Mouse (Mus musculus): ENCODE results near the gene Ell. TPM values are rescaled to one million over a fixed set of nuclear protein-coding genes. Genes with fewer than 3 reads are reported as not detected.
"Not testable (repeated sequence)": the region's sequence is repeated elsewhere in the genome, so short reads cannot be mapped to it uniquely, and the experiment has no call there.

Gene Ell
- polyA plus RNA-seq, 1 experiment from 2014 or later = 18.8 TPM

DNA sequence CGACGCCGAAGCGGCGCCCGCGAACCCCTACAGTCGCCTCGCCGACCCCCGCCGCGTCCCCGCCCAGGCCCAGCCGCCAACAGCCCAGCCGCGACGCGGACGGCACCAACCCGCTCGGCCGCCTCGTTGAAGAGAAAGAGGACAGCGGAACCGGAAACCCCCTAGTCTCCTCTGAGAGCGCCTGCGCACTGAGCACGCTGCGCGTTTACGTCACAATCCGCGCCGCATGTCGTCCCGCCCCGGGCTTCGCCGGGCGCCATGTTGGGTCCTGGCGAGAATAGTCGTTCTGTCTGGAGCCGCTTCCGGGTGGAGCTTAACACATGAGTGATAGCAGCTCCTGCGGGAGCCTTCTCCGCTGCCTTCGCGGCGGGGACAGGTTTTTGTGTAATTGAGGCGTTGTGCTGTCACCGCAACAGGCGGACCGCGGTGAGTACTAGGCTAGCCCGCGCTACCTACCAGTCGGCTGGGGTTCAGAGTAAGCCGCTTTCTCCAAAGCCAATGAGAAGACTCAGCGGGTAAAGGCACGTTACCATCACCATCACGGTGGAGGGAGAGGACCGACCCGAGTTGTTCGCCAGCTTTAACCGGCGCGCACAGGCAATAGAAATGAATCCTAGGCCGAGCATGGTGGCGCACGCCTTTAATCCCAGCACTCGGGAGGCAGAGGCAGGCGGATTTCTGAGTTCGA, 28.9 kb upstream of the Ell start, which contains the start of gene Uba52:
Gene Uba52, minus strand, starts transcription at position 574 of the 688 bp plus-strand sequence.
- H3K36me3 ChIP-seq (replicated peaks) = peaks cover 44% of the 10 kb centered on the region
- peaks cover 32% of the 10 kb centered on the region for H3K4me1 ChIP-seq
- under 1% methylated on average over 74 of the region's 74 CpGs for WGBS
- H3K27ac ChIP-seq = peak within 1 kb of the TSS; percentile 97
- peak within 1 kb of the TSS; percentile 99 for H3K4me3 ChIP-seq (replicated peaks)
- H3K4me2 ChIP-seq = peak within 1 kb of the TSS; percentile 97
- peak within 1 kb of the TSS; percentile 98 for H3K9ac ChIP-seq
- H3K9me3 ChIP-seq = no peaks in the 10 kb centered on the region
- peak; percentile 86 for ATAC-seq (ENCODE audit: low FRiP score)
- no peaks in the 10 kb centered on the region for H3K27me3 ChIP-seq

DNA sequence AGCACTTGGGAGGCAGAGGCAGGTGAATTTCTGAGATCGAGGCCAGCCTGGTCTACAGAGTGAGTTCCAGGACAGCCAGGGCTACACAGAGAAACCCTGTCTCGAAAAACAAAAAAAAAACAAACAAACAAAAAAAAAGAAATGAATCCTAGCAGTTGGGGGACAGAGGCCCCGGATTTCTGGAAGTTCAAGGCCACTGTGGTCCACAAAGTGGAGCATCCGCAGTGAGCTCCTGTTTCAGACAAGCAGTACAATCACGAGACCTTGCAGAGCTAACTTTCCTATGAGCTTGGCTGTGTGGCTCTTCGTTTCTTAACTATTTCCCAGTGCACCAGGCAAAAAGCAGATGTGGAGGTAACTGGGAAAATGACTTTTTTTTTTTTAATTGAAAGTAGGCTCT, 28.1 kb upstream of the Ell start:
- WGBS = 91% methylated on average over 6 of the region's 6 CpGs
- H3K9ac ChIP-seq = peak overlapping the region; percentile 98; the same call in 1 of the 2 replicates
- H3K27ac ChIP-seq = peak overlapping the region; percentile 97; the same call in 1 of the 2 replicates
- peak overlapping the region; percentile 97 for H3K4me2 ChIP-seq
- not testable (repeated sequence) for H3K27me3 ChIP-seq; ATAC-seq (ENCODE audit: low FRiP score); H3K9me3 ChIP-seq
- peaks cover 49% of the 10 kb centered on the region for H3K36me3 ChIP-seq (replicated peaks)
- H3K4me3 ChIP-seq (replicated peaks) = peak overlapping the region; percentile 99
- H3K4me1 ChIP-seq = peaks cover 25% of the 10 kb centered on the region

DNA sequence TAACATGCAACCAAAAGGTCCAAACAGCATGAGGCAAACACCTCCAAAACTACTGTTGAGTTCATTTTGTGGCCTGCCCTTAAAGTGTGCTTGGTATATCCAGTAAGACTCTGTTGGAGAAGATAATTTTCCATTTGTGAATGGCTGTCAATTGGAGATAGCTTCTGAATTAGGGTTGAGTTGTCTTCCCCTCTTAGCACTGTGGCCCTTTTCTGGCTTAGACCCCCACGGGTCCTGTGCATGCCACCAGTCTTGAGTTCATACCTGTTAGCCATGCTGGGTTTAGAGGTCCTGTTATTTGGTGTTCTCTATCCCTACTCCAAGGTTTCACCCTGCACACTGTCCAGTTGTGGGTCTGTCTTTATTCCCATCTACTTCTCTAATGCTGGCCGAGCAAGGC, 27.5 kb upstream of the Ell start:
- Histone ChIP-seq H3K4me3 (replicated peaks) (no peak overlapping the region), H3K27ac (no peak overlapping the region), H3K36me3 (replicated peaks) (peaks cover 54% of the 10 kb centered on the region), H3K9ac (peak overlapping the region; percentile 98; the same call in 1 of the 2 replicates), H3K9me3 (no peaks in the 10 kb centered on the region), H3K27me3 (no peaks in the 10 kb centered on the region), H3K4me1 (peaks cover 25% of the 10 kb centered on the region), H3K4me2 (no peak overlapping the region)
- WGBS = 95% methylated on average over 2 of the region's 2 CpGs
- ATAC-seq (ENCODE audit: low FRiP score) = no peak

DNA sequence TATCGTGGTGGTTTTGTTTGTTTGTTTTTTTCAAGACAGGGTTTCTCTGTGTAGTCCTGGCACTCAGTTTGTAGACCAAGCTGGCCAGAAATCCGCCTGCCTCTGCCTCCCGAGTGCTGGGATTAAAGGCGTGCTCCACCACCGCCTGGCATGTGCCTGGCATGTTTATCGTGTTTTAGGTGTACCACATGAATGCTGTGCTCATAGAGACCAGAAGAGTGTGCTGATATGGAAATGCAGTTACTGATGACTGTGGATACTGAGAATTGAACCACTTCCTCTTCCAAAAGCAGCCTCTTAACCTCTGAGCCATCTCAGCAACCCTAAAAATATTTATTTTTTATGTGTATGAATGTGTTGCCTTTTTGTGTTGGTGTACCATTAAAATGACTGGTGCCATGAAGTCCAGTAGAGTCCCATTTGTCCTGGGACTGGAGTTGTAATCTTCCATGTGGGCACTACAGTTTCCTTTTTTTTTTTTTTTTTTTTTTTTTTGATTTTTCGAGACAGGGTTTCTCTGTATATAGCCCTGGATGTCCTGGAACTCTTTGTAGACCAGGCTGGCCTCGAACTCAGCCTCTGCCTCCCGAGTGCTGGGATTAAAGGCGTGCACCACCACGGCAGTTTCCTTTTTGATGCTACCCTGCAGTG, 26.9 kb upstream of the Ell start:
- Histone ChIP-seq H3K36me3 (replicated peaks) (peaks cover 48% of the 10 kb centered on the region), H3K27ac (no peak overlapping the region)
- ATAC-seq (ENCODE audit: low FRiP score) = no peak

DNA sequence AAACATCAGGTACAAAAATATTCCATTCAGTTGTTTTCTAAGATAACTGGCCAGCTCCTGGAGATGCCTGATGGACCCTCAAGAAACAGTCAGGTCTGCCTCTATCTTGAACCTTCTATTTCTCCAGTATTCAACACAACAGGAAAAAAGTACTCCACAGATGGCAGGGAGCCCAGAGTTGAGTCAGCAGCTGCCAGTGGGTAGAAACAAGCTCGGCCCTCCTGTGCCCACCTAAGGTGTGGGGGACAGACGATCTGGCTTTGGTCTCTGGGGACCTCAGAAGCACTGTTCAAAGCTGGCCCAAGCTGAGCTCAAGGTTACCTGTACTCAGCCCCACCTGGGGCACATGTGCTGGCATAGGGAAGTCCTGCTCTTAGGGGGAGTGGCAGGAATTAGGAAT, 25.8 kb upstream of the Ell start:
- Histone ChIP-seq H3K4me2 (no peak overlapping the region), H3K9me3 (no peaks in the 10 kb centered on the region), H3K27ac (no peak overlapping the region), H3K4me3 (replicated peaks) (no peak overlapping the region), H3K9ac (no peak overlapping the region), H3K36me3 (replicated peaks) (peaks cover 39% of the 10 kb centered on the region), H3K4me1 (peaks cover 20% of the 10 kb centered on the region), H3K27me3 (no peaks in the 10 kb centered on the region)
- no peak for ATAC-seq (ENCODE audit: low FRiP score)
- 75% methylated on average over 2 of the region's 2 CpGs for WGBS

More for the DNA sequence above, 26.9 kb upstream of the Ell start:
- WGBS = 95% methylated on average over 11 of the region's 11 CpGs
- Histone ChIP-seq H3K9ac (no peak overlapping the region), H3K27me3 (no peaks in the 10 kb centered on the region), H3K4me3 (replicated peaks) (no peak overlapping the region), H3K4me1 (peaks cover 25% of the 10 kb centered on the region), H3K9me3 (no peaks in the 10 kb centered on the region), H3K4me2 (no peak overlapping the region)

DNA sequence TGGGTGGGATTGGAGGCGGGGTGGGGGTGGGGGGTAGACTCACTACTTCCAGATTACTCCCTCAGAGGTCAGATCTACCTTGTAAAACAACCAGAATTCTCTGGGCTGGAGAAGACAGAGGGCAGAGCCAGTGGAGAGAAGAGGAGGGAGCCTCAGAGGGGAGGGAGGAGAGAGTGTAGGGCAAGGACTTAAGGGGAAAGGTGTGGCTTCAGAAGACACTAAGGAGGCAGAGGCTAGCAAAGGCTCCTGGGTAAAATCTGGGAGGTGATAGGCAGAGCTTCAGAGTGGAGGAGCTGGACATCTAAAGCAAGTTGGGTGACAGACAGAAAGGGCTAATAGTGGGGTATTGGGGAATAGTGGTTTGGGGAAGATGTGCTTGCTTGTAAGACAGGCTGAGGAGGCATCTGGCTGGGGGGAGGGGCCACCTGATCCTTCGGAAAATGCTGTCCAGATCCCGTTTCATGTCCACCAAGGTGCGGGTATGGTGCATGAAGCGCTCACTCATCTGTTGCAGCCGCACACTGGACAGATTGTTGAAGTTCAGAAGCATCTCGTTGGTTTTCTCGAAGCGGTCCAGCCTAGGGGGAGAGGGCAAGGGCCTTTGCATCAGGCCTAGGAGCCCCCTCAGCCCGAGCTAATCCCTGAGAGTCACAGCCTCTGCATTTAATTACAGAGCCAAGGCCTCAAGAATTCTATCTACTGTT, 21.2 kb upstream of the Ell start:
- no peak for ATAC-seq (ENCODE audit: low FRiP score)
- H3K4me1 ChIP-seq = peaks cover 9% of the 10 kb centered on the region
- peaks cover 36% of the 10 kb centered on the region for H3K36me3 ChIP-seq (replicated peaks)

DNA sequence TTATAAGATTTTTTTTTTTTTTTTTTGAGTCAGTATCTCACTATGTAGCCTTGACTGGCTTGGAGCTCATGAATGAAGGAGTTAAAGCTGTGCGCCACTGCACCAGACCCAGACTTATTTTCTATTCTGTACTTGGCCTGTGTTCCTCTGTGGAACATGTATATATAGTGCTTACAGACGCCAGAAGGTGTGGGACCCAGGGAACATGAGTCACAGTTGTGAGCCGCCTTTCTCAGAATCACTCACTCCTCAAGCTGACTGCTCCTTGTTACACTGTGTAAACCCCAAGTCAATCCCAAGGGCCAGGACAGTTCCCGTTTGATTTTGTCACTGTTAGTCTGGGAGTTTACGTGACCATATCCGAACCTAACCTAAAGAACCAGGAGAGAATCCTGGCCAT, 20.2 kb upstream of the Ell start:
- Histone ChIP-seq H3K4me2 (no peak overlapping the region), H3K9me3 (no peaks in the 10 kb centered on the region), H3K9ac (no peak overlapping the region), H3K4me3 (replicated peaks) (no peak overlapping the region), H3K27me3 (no peaks in the 10 kb centered on the region), H3K4me1 (peaks cover 13% of the 10 kb centered on the region), H3K27ac (no peak overlapping the region), H3K36me3 (replicated peaks) (peaks cover 26% of the 10 kb centered on the region)
- ATAC-seq (ENCODE audit: low FRiP score) = no peak
- WGBS = 92% methylated on average over 6 of the region's 6 CpGs

More for the DNA sequence above, 21.2 kb upstream of the Ell start:
- no peak overlapping the region; the same call in 1 of the 2 replicates for H3K9ac ChIP-seq
- no peaks in the 10 kb centered on the region for H3K27me3 ChIP-seq
- 72% methylated on average over 10 of the region's 10 CpGs for whole genome bisulfite sequencing
- H3K4me3 ChIP-seq (replicated peaks) = no peak overlapping the region
- H3K4me2 ChIP-seq = no peak overlapping the region
- H3K9me3 ChIP-seq = no peaks in the 10 kb centered on the region
- no peak overlapping the region for H3K27ac ChIP-seq

DNA sequence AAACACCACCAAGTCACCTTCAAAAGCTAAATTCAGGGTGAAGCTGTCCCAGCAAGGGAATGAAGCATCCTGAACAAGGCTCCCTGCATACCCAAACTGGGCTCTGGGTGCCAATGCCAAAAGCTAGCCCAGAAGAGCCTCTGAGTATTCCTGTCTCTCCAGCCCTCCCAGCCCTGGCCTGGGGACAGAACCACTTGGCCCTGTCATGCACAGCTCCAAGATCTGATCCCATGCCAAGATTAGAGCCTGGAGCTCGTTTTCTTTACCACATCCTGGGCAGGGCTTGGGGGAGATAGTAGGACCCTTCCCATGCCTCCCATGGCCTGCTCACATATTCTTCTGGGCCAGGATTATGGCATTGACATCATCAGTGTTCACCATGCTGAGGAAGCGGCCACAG, 19.7 kb upstream of the Ell start:
- WGBS = 65% methylated on average over 2 of the region's 2 CpGs
- Histone ChIP-seq H3K27me3 (no peaks in the 10 kb centered on the region), H3K27ac (no peak overlapping the region), H3K9me3 (no peaks in the 10 kb centered on the region), H3K4me1 (peaks cover 13% of the 10 kb centered on the region), H3K4me3 (replicated peaks) (no peak overlapping the region), H3K9ac (no peak overlapping the region), H3K4me2 (no peak overlapping the region), H3K36me3 (replicated peaks) (peaks cover 23% of the 10 kb centered on the region)
- ATAC-seq (ENCODE audit: low FRiP score) = no peak

DNA sequence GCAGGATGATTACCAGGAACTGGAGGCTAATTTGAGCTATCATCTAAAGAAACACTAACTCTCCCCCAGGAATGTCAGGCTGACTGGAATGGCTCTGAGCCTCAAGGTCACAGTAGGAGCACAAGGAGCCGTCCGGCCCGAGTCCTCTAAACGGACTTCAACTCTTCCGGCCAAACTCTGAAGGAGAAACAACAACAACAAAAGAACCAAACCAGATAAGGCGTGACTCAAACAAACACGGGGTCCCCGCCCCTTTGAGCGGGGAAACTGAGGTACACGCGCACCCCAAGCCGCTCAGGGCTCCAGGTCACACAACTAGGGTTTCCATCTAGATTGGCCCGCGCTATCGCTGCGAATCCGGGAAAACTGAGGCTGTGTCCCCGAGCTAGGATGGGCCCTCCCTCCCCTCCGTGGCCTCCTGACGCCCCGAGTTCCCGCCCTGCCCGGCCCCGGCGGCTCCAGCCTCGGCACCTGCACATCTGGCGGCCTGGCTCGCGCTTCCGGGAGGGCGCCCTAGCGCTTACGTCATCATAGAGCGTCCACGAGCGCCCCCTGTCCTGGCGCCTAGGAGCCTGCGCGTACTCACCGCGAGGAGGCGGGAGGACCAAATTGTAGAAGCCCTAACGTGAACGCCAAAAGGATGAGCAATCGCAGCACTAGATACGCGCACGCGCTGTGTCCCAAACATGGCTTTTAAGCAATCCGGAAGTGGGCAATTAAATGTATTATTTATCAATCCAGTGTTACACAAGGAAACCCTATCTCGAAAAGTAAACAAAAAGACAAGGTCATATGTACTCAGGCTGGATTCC, 16.5 kb upstream of the Ell start:
- peak overlapping the region; percentile 84 for H3K4me2 ChIP-seq
- peak; percentile 86 for ATAC-seq (ENCODE audit: low FRiP score)
- H3K4me3 ChIP-seq (replicated peaks) = peak overlapping the region; percentile 77
- no peaks in the 10 kb centered on the region for H3K27me3 ChIP-seq
- 0 out of 2 replicates have a peak, but pooled peaks cover 9% of the 10 kb centered on the region for H3K36me3 ChIP-seq (replicated peaks)
- peaks cover 26% of the 10 kb centered on the region for H3K4me1 ChIP-seq
- H3K27ac ChIP-seq = peak overlapping the region; percentile 91
- WGBS = under 1% methylated on average over 51 of the region's 51 CpGs
- no peaks in the 10 kb centered on the region for H3K9me3 ChIP-seq
- H3K9ac ChIP-seq = peak overlapping the region; percentile 72

DNA sequence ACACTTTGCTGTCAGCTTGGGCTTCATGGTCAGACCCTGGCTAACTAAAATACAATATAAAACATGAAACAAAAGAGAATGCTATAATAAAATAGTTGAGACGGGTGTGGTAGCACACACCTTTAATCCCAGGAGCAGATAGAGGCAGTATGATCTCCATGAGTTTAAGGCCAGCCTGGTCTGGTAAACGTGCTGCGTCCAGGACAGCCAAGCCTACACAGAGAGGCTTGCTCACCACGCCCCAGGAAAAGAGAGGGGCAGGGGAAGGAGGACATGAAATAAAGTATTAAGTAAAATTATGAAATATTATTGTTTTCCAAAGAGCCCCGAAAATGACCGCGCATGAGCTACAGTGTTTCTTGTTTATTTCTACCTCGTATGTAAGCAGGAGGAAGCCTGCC, 12.1 kb upstream of the Ell start:
- peak overlapping the region; percentile 82 for H3K4me3 ChIP-seq (replicated peaks)
- H3K27ac ChIP-seq = peak overlapping the region; percentile 86
- peak overlapping the region; percentile 85 for H3K4me2 ChIP-seq
- H3K27me3 ChIP-seq = no peaks in the 10 kb centered on the region
- no peaks in the 10 kb centered on the region for H3K9me3 ChIP-seq
- peak overlapping the region; percentile 90 for H3K9ac ChIP-seq
- 5% methylated on average over 8 of the region's 8 CpGs for WGBS
- H3K36me3 ChIP-seq (replicated peaks) = peaks cover 25% of the 10 kb centered on the region
- peaks cover 35% of the 10 kb centered on the region for H3K4me1 ChIP-seq
- no peak for ATAC-seq (ENCODE audit: low FRiP score)

DNA sequence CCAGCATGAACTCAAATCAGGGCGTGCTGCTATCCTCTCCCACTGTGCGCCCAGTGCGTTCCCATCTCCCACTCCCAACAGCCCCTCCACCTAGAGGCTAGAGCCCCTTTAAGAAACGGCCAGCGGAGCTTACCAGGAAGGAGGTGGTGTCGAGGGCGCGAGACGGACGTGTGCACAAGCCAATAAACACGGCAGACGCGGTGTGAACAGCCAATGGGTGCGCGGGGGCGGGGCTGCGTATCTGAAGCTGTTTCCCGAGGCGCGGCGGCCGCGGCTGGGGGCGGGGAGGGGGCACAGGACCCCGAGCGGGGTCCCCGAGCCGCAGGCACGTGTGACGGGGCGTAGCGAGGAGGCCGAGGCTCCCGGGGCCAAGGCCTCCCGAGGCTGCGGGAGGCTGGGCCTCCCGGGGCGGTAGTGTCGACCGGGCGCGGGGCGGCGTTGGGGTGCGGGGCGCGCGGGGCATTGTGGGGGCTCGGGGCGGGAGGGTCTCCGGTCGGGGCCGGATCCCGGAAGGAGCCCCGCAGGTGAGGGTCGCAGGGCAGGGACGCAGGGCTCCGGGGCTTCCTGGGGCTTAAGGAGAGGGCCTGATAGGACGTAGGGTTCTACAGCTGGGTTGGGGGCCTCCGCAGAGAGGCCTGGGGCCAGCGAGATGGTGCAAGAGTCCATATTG, 11.6 kb upstream of the Ell start, which contains the start of the genes Fkbp8 and Kxd1:
Gene Fkbp8, plus strand, starts transcription at position 213 of the 670 bp plus-strand sequence.
Gene Kxd1, minus strand, starts transcription at position 445 of the 670 bp plus-strand sequence.
- peak within 1 kb of the TSS; percentile 82 for H3K4me3 ChIP-seq (replicated peaks)
- under 1% methylated on average over 57 of the region's 61 CpGs for WGBS

More for the DNA sequence above, 11.6 kb upstream of the Ell start, which contains the start of the genes Fkbp8 and Kxd1:
- peak; percentile 93 for ATAC-seq (ENCODE audit: low FRiP score)
- Histone ChIP-seq H3K36me3 (replicated peaks) (peaks cover 31% of the 10 kb centered on the region), H3K9me3 (no peaks in the 10 kb centered on the region), H3K27me3 (no peaks in the 10 kb centered on the region), H3K4me1 (peaks cover 29% of the 10 kb centered on the region), H3K27ac (peak within 1 kb of the TSS; percentile 86), H3K9ac (peak within 1 kb of the TSS; percentile 90), H3K4me2 (peak within 1 kb of the TSS; percentile 85)

Measured in forebrain, embryonic 12.5 days (tissue).